Mouse (Mus musculus) frontal cortex, postnatal 36 days (tissue): ENCODE measurements around the gene Atp1b4.
"Not testable (repeated sequence)": the region's sequence is repeated elsewhere in the genome, so short reads cannot be mapped to it uniquely, and the experiment has no call there.

Experiments used
- DNase-seq, 2 experiments: peaks; one replicate each; pipeline ENCODE4 v3.0.0; 2022; ENCODE audit warnings: low spot score in 2 of 2

The Atp1b4 gene

DNA sequence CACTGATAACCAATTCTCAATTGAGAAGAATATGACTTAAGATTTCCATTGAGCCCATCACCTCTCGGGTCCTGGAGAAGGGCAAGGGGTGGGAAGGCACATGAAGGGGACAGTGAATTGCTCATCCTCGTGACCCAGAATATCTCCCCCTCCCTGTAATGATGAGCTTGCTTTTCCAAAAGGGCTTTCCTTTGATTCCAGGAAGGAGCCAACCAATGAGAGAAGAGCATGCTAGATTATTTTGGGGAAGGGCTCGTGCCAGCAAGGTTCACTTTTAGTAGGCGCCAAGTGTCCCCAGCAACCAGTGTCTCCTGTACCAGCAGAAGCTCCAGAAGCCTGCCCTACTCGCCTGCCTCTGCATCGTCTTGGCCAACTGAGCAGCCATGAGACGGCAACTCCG lies at the start of gene Atp1b4:
Gene Atp1b4 (plus strand): TSS at position 301 of the 400 bp plus-strand sequence.
- no peak for DNase-seq

DNA sequence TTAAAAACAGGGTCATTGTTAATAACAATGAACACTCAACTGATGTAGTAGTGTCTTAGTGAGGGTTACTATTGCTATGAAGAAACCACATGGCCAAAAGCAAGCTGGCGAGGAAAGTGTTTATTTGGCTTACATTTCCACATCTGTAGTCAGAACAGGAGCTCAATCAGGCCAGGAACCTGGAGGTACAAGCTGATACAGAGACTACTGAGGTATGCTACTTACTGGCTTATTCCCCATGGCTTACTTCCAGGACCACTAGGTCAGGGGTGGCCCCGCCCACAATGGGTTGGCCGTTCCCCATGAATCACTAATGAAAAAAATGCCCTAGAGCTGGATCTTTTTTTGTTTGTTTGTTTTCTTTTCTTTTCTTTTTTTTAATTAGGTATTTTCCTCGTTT lies 7.4 kb upstream of the Atp1b4 start:
- DNase-seq = no peak

DNA sequence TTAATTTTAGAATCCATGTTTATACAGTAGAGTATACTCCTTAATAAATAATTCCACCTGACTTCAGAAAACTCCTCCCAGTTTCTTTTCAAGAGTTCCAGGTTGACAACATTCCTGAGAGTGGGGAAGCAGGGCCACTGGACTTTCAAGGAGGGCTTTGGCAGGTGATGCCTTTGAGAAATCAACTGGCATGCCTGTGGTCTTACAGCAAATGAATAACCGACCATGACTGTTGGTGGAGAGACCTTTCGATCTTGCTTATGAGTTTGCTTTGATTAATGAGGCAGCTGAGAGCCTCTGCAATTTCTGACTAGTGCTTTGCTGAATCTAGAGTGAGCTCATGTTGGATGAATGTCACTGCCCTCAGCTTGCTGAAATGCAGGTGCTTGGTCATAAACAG lies 4.9 kb upstream of the Atp1b4 start:
- DNase-seq = no peak

DNA sequence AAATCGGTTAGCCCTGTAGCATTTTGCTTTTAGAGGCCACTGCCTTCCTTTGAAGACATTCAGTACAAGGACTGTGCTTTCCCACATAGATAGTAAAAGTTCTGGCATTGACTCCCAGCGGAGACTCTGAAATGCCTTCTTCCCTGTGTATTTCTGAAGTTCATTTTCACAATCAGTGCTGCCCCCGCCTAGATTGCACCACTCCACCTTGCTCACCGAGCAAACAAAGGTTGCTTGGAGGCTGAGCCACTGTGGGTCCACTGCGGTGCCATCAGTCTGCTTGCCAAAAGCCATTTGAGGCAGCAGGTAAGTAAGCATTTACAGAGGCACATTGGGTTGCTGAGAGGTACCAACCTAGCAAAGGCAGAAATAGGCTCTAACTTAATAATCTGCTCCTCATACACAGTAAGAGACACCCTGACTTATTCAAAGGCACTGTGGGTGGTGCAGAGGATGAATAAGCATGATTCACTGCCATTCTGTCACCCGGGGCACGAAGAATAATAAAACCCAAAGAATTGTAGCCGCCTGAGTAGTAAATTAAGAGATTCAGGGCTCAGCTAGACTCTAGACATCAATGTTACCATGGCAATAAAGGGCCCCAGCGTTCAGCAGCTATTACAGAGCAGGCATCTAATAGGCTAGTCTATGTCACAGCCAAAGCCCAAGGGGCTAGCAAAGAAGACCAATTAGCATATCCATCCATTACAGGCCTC lies 2.9 kb upstream of the Atp1b4 start:
- no peak for DNase-seq

DNA sequence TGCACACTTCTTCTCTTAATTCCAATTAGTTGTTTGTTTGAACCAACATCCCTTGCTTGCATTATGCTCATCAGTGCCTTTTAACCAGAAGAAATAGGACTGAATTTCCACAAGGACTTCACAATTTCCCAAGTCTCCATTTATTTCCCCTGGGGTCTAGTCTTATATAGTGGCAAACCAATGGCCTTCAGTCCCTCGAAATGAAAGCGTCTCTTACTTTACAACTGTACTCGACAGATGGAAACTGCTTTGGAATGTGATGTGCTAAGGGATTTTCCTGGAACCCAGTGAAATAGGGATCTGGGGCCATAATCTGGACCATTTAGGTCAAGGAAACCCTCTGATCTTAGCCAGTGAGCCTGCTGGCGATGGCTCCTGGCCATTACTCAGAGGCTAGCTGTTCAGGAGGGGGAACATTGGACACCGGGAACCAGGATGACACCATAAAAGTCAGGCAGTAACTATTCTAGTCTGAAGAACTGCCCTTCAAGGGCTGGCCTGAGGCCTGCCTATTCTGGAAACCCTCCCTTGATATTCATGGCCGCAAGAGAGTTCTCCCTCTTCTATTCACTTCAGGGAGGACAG lies 2.3 kb upstream of the Atp1b4 start:
- DNase-seq = no peak

DNA sequence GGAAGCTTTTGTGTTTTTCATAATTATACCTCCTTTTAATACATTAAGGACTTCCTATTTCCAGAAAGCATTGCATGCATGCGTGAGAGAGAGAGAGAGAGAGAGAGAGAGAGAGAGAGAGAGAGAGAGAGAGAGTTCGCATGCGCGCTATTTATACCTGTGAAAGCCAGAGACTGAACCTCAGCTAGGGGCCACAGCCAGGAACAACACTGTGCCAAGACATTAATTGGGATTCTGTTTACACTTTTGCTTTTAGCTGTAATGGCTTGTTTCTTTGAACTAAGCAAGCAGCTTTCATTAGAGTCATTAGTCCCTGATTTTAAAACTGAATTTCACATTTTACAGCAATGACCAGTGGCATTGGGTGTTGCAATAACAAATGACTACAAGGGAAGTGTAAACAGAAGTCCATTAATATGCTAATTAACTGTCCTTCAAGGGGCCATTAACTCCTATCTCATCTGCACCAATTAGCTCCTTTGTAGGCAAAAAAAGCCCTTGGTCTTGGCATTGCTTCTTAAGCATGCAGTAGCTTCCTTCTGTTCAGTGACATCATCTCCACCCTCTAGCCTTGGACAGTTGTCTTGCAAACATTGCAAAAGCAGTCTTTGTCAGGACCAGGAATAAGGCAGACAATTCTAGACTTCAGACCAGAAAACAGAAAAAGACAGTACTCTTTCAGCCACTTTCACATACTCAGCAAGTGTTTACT lies 14.9 kb downstream of the Atp1b4 start:
- no peak for DNase-seq

DNA sequence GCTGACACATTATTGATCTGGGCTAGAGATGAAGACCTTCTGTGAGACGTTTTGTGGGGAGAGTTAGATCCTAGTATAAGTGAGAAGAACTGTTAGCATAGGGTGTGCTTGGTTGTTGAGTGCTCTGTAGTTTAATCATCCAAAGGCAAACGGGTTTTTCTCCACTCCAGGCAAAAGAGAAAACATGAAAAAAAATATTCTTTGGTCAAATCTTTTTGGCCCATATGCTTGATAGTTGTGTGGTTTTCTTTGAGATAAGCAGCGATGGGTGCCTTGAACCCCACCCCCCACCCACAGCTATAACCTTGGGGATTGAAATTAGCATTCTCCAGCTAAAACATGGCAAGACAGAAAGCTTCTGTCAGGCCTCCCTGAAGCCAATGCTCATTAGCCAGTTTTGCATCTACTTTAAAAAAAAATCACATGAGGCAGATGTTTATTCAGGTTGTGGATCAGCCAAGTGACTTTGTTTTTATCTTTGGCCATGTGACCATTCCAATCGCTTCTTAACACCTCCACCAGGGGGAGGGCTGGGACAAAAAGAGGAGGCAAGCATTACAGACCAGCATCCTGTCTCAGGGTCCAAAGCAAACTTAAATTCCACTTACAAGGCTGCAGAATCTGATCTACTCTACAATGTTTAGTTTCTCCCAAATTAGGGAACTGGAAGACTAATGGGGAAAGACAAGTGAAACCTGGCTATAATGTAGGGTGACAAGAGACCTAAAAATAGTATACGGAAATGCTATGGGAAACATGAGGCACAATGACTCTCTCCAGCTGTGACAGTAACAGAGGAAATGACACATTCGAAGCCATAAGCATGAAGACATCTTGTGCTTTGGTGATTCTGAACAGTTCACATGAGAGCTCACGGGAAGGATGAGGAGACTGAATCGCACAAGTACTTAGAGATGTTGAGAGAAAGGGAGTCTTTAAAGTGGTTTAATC lies 18.6 kb downstream of the Atp1b4 start:
- DNase-seq = no peak

DNA sequence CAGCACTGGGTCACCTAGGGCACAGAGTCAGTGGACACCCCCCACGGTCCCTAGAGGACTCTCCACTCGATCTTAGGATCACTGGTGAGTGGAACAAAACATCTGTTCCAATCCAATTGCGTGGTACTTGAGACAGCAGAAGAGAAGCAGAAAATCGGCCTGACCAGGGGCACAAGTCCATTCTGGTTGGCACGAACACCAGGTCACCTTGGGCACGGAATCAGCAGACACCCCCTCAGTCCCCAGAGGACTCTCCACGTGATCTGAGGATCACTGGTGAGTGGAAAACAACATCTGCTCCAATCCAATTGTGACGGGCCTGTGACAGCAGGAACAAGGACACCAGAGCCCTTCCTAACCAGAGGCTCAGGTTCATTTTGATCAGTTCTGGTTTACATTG lies 46.0 kb downstream of the Atp1b4 start:
- no peak for DNase-seq

DNA sequence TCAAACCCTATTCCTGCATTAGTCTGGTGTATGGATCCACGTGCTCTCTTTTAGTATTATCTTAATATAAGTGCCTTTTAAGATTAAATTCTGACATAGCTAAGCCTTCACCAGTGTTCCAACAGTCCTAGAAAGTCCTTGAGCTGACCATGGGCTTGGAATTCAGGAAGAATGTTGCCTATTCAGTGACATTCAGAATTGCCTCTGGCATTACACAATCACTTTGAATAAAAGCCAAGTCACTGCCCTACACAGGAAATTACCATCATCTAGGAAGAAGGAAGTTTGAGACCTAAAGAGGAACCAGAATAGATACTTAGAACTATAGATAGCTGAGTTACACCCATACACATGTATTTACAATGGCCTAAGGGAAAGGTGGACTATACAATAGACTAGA lies 48.6 kb downstream of the Atp1b4 start:
- not testable (repeated sequence) for DNase-seq

DNA sequence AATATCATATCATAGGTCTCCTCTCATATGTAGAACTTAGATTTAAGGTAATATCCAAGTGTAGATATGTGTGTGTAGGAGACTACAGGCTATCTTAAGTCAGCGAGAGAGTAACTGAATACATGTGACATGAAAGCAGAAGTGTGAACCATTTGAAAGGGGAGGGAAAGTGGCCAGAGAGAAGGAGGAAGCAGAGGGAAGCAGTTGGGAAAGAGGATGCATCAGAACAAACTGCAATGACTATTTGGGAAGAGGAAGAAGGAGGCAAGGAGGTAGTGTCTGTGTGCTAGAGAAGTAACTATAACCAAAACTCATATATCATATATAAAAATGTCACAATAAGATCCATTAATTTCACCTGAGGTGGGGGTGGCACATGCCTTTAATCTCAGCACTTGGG lies 57.2 kb downstream of the Atp1b4 start:
- not testable (repeated sequence) for DNase-seq
